Comparison of ENCODE assay signal across 25 mouse cellular contexts in the genomic region with DNA sequence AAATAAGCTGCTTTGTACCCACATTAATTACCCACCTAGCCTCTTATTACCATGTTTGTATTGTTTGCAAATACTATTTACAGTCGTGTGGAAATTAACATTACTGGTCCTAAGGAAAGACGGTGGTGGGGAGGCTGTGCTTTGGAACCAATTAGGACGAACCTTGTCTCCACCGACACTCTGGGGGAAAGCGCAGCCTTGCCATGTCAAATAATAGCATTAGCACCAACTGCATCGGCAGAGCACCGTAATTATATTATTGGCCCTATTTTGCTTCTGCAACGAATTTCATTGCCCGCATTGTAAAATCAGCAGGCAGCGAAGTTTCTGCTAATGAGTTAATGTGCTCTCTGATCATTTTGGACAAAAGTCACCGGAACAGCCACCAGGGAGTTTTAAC.
DNase-seq lines count a peak whose midpoint lies in the region; ATAC-seq lines count a peak whose summit lies in the region.
"Had no signal": no experiment of that assay in that cellular context is flagged by ENCODE, and none has a peak within 500 bp of the region (broad histone marks: within the 10 kb centered on the region; RNA-seq: fewer than 3 reads in every experiment).

No protein-coding gene starts in this region.

- H3K4me1 ChIP-seq in forebrain, embryonic 11.5 days (replicated peaks; ENCODE audit: control insufficient read depth, insufficient read depth, low read length), result no peaks in the 10 kb centered on the region
- H3K4me1 ChIP-seq in forebrain, embryonic 10.5 days, result peaks cover 20% of the 10 kb centered on the region
- no peaks in the 10 kb centered on the region for H3K4me1 ChIP-seq in midbrain, embryonic 11.5 days (ENCODE audit: control insufficient read depth, insufficient read depth, low read length)
- no peaks in the 10 kb centered on the region; the same call in 1 of the 2 replicates for H3K4me1 ChIP-seq in midbrain, embryonic 16.5 days (ENCODE audit: control insufficient read depth, insufficient read depth, low read length)
- peaks cover 18% of the 10 kb centered on the region for H3K4me1 ChIP-seq in limb, embryonic 12.5 days (replicated peaks)
- H3K4me1 ChIP-seq: embryonic facial prominence, embryonic 13.5 days; heart, embryonic 15.5 days had no signal

- H3K9me3 ChIP-seq in forebrain, embryonic 11.5 days (ENCODE audit: control insufficient read depth, low read length), result no peaks in the 10 kb centered on the region
- no peaks in the 10 kb centered on the region for H3K9me3 ChIP-seq in forebrain, embryonic 10.5 days
- H3K9me3 ChIP-seq in midbrain, embryonic 11.5 days (ENCODE audit: control insufficient read depth, low read length), result no peaks in the 10 kb centered on the region
- H3K9me3 ChIP-seq in midbrain, embryonic 16.5 days (replicated peaks; ENCODE audit: control insufficient read depth, low read length, poor library complexity, severe bottlenecking), result no peaks in the 10 kb centered on the region
- H3K9me3 ChIP-seq in limb, embryonic 12.5 days, result no peaks in the 10 kb centered on the region
- H3K9me3 ChIP-seq: embryonic facial prominence, embryonic 13.5 days; heart, embryonic 10.5 days; heart, embryonic 15.5 days; hindbrain, embryonic 12.5 days; limb, embryonic 13.5 days; lung, embryonic 15.5 days had no signal

- DNase-seq in forebrain, embryonic 11.5 days (ENCODE audit: low spot score), result peak; percentile 56
- no peak for DNase-seq in forebrain, embryonic 10.5 days (ENCODE audit: extremely low spot score, low spot score)
- DNase-seq in midbrain, embryonic 11.5 days (ENCODE audit: low spot score, missing footprints), result peak; percentile 75
- peak; percentile 58 for DNase-seq in MN1 (ENCODE audit: low spot score)
- no peak for DNase-seq in right cerebral cortex, postnatal 14 days
- no peak for DNase-seq in adrenal gland, postnatal 25 days
- DNase-seq: adrenal gland, adult 8-10 months; cerebellum, adult 11 months; cerebellum, adult 9-10 months; cerebellum, postnatal 36 days; gastrocnemius, postnatal 10 days; heart, postnatal 36 days; kidney, postnatal 14 days; layer of hippocampus, adult 9-11 months had no signal

- H3K9ac ChIP-seq in forebrain, embryonic 11.5 days (ENCODE audit: low read length), result no peak overlapping the region
- no peak overlapping the region for H3K9ac ChIP-seq in midbrain, embryonic 11.5 days (ENCODE audit: low read length)
- H3K9ac ChIP-seq in midbrain, embryonic 16.5 days (ENCODE audit: low read depth, low read length), result no peak overlapping the region
- no peak overlapping the region for H3K9ac ChIP-seq in limb, embryonic 12.5 days (replicated peaks)
- H3K9ac ChIP-seq: embryonic facial prominence, embryonic 13.5 days; heart, embryonic 15.5 days; hindbrain, embryonic 12.5 days; limb, embryonic 13.5 days; lung, embryonic 15.5 days had no signal

- no peak overlapping the region for H3K4me3 ChIP-seq in forebrain, embryonic 11.5 days (ENCODE audit: low read depth, low read length)
- H3K4me3 ChIP-seq in forebrain, embryonic 10.5 days, result no peak overlapping the region
- H3K4me3 ChIP-seq in midbrain, embryonic 11.5 days (ENCODE audit: low read depth, low read length), result no peak overlapping the region
- H3K4me3 ChIP-seq in midbrain, embryonic 16.5 days (ENCODE audit: low read depth, low read length), result no peak overlapping the region
- no peak overlapping the region for H3K4me3 ChIP-seq in limb, embryonic 12.5 days (replicated peaks)
- H3K4me3 ChIP-seq: embryonic facial prominence, embryonic 13.5 days; heart, embryonic 10.5 days; heart, embryonic 15.5 days; hindbrain, embryonic 12.5 days; limb, embryonic 13.5 days; lung, embryonic 15.5 days had no signal

- H3K36me3 ChIP-seq in forebrain, embryonic 11.5 days (ENCODE audit: control insufficient read depth, insufficient read depth, low read length), result no peaks in the 10 kb centered on the region
- no peaks in the 10 kb centered on the region for H3K36me3 ChIP-seq in forebrain, embryonic 10.5 days (replicated peaks)
- no peaks in the 10 kb centered on the region for H3K36me3 ChIP-seq in midbrain, embryonic 11.5 days (ENCODE audit: control insufficient read depth, insufficient read depth, low read length)
- H3K36me3 ChIP-seq in midbrain, embryonic 16.5 days (ENCODE audit: control insufficient read depth, insufficient read depth, low read length), result no peaks in the 10 kb centered on the region
- H3K36me3 ChIP-seq in limb, embryonic 12.5 days, result no peaks in the 10 kb centered on the region; the same call in 1 of the 2 replicates
- H3K36me3 ChIP-seq: embryonic facial prominence, embryonic 13.5 days; heart, embryonic 15.5 days; hindbrain, embryonic 12.5 days; limb, embryonic 13.5 days; lung, embryonic 15.5 days had no signal

- no peak overlapping the region for H3K4me2 ChIP-seq in forebrain, embryonic 11.5 days (ENCODE audit: low read depth, low read length, severe bottlenecking)
- no peak overlapping the region for H3K4me2 ChIP-seq in midbrain, embryonic 11.5 days
- H3K4me2 ChIP-seq in midbrain, embryonic 16.5 days (ENCODE audit: low read length), result no peak overlapping the region; the same call in 1 of the 2 replicates
- 0 out of 2 replicates have a peak overlapping the region, but pooled peaks have one; percentile 6 for H3K4me2 ChIP-seq in limb, embryonic 12.5 days
- H3K4me2 ChIP-seq: embryonic facial prominence, embryonic 13.5 days; heart, embryonic 15.5 days; hindbrain, embryonic 12.5 days; limb, embryonic 13.5 days; liver, embryonic 11.5 days; lung, embryonic 15.5 days had no signal

- H3K27me3 ChIP-seq in forebrain, embryonic 11.5 days (ENCODE audit: control insufficient read depth, insufficient read depth, low read length), result peaks cover 7% of the 10 kb centered on the region
- H3K27me3 ChIP-seq in forebrain, embryonic 10.5 days (ENCODE audit: poor library complexity, severe bottlenecking), result peaks cover 37% of the 10 kb centered on the region
- no peaks in the 10 kb centered on the region for H3K27me3 ChIP-seq in midbrain, embryonic 11.5 days (ENCODE audit: control insufficient read depth, insufficient read depth, low read length)
- H3K27me3 ChIP-seq in midbrain, embryonic 16.5 days (ENCODE audit: control insufficient read depth, insufficient read depth, low read depth, low read length), result no peaks in the 10 kb centered on the region
- peaks cover 12% of the 10 kb centered on the region for H3K27me3 ChIP-seq in limb, embryonic 12.5 days
- H3K27me3 ChIP-seq: CH12.LX; embryonic facial prominence, embryonic 13.5 days; heart, embryonic 15.5 days; hindbrain, embryonic 12.5 days; lung, embryonic 15.5 days had no signal

- WGBS in forebrain, embryonic 11.5 days, result 19% methylated on average over 11 of the region's 11 CpGs
- 39% methylated on average over 11 of the region's 11 CpGs for WGBS in forebrain, embryonic 10.5 days
- WGBS in midbrain, embryonic 11.5 days, result 73% methylated on average over 11 of the region's 11 CpGs
- WGBS in midbrain, embryonic 16.5 days, result 27% methylated on average over 11 of the region's 11 CpGs
- WGBS in limb, embryonic 12.5 days, result 21% methylated on average over 11 of the region's 11 CpGs

- ATAC-seq in forebrain, embryonic 11.5 days (replicated peaks; ENCODE audit: low FRiP score), result peak; percentile 60; the same call in 1 of the 2 replicates
- no peak for ATAC-seq in midbrain, embryonic 11.5 days (ENCODE audit: low FRiP score)
- ATAC-seq in midbrain, embryonic 16.5 days, result no peak
- no peak for ATAC-seq in limb, embryonic 12.5 days (ENCODE audit: insufficient number of reproducible peaks, insufficient read depth, low FRiP score, low TSS enrichment, low read depth)
- ATAC-seq: intestine, postnatal 0 days had no signal

- H3K27ac ChIP-seq in forebrain, embryonic 11.5 days (ENCODE audit: low read depth, low read length), result no peak overlapping the region
- no peak overlapping the region for H3K27ac ChIP-seq in forebrain, embryonic 10.5 days
- H3K27ac ChIP-seq in midbrain, embryonic 11.5 days (ENCODE audit: low read depth, low read length), result no peak overlapping the region
- no peak overlapping the region for H3K27ac ChIP-seq in midbrain, embryonic 16.5 days (ENCODE audit: low read length)
- H3K27ac ChIP-seq in limb, embryonic 12.5 days, result no peak overlapping the region
- H3K27ac ChIP-seq: embryonic facial prominence, embryonic 13.5 days; heart, embryonic 10.5 days; heart, embryonic 15.5 days; limb, embryonic 13.5 days; lung, embryonic 15.5 days had no signal

Comparison
In these comparisons a context has a peak if more than half of its experiments do, and no peak if none do; other contexts are left out.
1. DNase-seq: peak in forebrain, embryonic 11.5 days (single experiment), midbrain, embryonic 11.5 days (single experiment) and MN1 (single experiment); none in forebrain, embryonic 10.5 days (single experiment), right cerebral cortex, postnatal 14 days (single experiment) and adrenal gland, postnatal 25 days (single experiment).